Mouse (Mus musculus) cerebral cortex, adult 2 months (tissue): Measurements from ENCODE around the gene Npr2.

Source experiments
- WGBS: fragments of 180-500 bp; shearing (Covaris S2); methylation state at CpG from one replicate; pipeline ENCODE4 v1.1.7; 2018; 5-methylcytosine and 5-hydroxymethylcytosine counted together

Npr2 gene

DNA sequence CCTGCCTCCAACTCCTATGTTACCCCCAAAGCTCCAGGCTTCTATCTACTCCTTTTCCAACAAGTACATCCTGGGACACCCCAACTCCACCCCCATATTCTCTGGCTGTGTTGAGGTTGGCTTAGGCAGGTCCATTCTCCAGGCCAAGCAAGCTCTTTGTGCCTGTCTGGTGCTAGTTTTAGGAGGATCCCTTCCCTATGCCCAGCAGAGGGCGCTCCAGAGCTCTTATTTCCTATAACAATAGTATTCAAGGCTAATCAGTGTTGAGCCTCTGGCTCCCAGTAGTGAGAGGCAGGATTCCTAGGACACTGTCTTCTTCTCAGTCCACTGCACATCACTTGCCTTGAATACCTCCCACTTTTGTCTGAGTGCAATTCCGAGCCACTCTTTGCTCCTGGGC is 40.3 kb downstream of the Npr2 start:
- 10% methylated on average over 2 of the region's 2 CpGs for WGBS

DNA sequence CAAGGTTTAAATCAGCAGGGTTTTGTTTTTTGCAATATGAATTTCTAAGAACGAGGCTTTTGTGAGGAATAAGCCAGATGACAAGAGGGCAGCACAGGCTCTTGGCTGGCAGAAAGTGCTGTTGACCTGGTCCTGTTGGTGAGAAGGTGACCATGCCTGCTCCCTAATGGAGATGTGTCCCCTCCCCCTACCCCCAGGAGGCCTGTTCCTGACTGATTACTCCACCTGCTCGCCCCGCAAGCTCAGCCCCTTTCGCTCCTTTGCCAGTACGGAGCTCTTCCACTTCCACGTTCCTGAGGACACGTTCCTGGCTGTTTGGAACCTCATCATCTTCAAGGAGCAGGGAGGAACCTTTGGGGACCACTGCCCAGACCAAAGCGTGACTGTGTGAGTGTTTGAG is 42.0 kb downstream of the Npr2 start:
- 84% methylated on average over 8 of the region's 8 CpGs for WGBS

DNA sequence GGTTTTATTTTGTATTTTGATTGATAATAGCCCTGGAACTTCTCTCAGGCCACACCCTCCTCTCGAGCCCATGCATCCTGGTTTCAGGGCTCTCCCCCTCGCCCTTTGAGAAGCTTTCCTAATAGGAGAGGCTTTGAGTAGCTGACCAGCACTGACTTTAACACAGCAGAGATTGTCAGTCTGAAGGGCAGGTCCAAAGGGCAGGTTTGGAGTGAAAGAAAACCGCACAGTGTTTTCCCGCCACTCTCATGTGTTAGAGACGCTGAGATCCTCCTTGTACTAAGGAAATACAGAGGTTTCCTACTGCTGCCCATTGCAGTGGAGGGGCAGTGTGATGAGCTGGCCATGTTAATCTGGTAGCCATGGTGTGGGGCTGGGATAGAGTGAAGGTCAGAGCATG is 43.2 kb downstream of the Npr2 start:
- WGBS, result 84% methylated on average over 5 of the region's 5 CpGs

DNA sequence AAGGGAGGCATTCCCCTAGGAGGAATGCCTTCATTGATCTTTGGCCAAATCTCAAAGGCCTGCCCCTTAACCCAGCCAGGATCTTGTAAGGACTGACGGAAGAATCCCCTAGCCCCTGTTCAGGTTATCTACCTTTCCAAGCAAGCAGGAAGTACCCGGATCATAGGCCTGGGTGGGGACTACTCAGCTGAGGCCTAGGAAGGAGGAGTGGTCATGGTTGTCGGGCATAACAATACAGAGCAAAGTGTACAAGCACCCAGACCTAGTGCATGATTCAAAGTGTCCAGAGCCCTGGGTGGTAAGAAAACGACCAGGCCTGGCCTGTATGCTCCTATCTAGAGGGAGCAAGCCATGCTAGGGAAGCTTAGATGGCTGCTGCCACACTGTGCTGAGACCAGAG is 43.9 kb downstream of the Npr2 start:
- WGBS, result 83% methylated on average over 4 of the region's 4 CpGs

DNA sequence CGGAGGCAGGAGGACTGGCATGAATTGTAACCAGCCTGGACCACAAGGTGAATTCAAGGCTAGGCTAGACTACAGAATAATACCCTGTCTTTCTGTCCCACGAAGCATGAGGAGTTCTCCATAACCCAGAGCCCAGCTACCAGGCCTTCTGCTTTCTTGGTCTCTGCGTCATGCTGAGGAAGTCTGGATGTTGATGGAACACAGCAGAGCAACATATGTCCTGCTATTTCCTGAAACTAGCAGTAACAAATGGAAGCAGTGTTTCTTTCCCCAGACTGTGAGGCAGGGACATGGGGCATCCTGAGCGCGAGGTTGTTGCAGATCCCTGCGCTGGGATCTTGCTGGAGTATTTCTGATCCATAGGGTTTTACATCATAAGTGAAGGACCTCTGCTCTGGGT is 46.8 kb downstream of the Npr2 start:
- WGBS, result 72% methylated on average over 6 of the region's 6 CpGs

DNA sequence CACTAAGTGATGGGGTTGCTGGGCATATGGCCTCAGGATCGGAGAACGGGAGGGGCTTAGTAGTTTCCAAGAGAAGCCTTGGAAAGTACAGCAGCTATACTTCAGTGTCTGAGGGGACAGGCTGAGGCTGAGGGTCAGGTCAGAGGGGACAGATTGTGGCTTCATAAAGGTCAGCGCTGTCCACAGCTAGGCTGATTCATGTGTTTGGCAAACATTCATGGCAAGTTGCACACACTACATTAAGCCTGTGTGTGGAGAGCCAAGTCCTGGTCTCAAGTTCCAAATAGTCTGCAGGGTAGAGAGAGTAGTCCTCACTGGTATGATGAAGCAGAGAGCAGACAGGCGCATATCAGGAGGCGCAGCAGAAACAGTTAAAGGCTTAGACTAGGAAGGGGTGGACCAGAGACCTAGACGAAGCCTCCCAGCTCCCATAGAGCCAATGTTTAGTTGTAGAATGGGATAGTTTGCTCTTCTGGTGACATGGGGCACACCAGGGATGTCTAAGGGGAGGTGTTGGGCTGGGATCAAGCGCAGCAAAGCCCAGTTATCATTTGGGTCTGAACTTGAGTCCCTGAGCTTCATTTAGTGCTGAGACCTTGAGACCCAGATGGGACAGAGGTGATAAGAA is 47.8 kb downstream of the Npr2 start:
- 92% methylated on average over 7 of the region's 7 CpGs for WGBS

DNA sequence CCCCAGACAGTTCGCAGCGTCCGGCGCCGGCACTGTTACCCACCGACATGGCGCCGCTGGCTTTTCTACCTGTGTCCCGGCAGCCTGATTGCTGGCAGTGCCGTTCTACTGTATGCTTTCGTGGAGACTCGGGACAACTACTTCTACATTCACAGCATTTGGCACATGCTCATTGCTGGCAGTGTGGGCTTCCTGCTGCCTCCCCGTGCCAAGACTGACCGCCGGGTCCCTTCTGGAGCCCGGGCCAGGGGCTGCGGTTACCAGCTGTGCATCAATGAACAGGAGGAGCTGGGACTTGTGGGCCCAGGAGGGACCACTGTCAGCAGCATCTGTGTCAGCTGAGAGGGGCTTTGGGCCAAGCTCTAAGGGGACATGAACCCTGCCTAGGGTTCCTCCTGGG is 58.3 kb downstream of the Npr2 start:
- 81% methylated on average over 17 of the region's 17 CpGs for WGBS

DNA sequence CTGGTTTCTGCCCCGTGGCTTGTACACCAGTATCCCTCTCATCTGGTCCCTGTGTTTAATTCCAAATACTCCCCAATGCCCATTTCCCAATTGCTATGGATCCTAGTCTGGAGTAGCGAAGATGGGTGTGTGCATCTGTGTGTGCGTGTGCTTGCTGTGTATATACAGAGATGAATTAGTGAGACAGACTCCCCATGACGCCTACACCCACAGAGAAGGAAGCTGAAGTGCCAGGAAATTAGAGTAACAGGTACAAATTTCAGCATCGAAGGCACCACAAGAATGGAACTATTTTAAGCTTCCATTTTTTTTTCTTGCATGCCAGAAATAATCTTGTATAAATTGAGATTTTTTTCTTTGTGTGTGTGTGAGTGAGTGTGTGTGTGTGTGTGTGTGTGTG is 59.3 kb downstream of the Npr2 start:
- WGBS, result 36% methylated on average over 5 of the region's 5 CpGs

DNA sequence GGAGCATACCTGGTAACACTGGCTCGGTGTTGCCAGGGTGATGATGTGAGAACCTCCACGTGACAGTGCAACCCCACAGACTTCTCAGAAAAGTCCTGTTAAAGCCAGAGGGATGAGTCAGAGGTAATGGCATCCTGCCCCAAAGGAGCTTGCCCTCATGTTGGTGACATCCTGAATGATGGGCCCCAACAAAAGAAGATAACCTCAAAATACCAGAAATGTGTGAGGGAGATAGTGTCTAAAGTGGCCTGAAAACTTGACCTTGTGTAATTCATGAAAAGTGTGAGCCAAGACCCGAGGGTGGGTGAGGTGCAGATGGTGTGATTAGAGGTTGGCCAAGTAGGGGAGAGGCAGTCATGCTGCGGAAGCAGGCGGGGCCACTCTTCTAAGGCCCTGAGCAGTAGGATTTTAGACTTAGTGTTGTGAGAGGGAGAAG is 62.1 kb downstream of the Npr2 start:
- WGBS, result 79% methylated on average over 5 of the region's 5 CpGs

DNA sequence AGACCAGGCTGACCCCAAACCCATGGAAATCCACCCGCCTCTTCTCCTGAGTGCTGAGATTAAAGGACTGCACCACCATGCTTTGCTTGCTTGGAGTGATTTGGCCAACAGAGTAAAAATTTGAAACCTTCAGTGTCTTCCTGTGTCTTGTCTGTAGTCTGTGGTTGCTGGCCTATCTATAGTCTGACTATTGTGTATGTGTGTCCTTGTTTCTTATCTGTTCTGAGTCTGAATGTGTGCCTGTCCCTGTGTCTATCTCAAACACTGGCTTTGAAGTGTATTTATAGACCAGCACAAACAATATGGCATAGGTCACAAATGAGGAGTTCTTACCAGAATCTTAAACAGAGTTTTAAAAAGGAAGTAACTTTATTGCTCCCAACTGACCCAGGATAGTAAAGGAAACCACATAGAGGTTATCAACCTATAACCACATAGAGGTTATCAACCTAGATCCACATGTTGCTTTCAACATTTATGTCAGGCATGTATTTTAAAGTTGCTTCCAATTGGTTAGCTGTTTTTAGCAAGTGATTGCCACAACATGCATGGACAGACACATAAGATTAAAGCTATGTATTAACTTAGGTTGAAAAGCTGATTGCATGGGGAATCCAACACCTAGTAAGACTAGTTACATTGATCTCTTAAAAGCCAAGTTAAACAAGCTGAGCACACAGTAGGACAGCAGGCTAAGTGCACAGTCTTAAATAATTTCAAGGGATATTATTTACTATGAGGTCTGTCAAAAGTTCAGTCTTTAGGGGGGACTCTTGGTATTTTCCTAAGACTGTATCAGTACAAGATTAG is 62.9 kb downstream of the Npr2 start:
- WGBS, result 94% methylated on average over 1 of the region's 1 CpGs

DNA sequence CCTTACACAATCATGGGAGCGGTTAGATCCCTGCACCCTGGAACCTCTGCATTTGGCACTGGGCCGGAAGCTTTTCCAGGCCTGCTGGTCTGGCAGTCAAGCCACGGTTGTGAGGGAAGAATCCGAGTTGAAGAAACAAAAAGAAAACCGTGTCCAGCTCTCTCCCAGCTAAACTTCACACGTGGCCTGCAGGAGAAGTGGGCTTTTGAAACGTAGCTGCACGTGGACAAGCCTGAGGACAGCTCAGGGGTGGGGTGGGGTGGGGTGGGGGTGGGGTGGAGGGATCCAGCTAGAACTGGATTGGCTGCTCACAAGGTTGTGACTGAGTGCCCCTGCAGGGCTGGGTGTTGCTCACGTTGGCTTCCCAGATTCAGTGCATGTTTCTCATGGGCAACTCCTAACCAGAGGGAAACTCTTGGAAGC is 63.5 kb downstream of the Npr2 start:
- 32% methylated on average over 9 of the region's 9 CpGs for WGBS

DNA sequence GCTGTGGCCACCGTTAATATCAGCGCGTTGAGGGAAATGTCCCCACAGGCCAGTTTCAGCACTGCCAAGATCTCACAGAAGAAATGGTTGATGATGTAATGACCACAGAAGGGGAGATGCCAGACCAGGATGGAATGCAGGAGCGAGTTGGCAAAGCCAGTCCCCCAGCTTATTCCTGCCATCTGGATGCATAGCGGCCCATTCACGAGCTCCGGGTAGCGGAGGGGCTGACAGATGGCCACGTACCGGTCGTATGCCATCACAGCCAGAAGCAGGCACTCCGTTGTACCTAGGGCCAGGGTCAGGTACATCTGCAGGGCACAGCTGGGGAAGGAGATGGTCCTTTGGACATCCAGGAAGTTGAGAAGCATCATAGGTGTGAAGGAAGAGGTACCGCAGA is 64.8 kb downstream of the Npr2 start:
- WGBS, result 57% methylated on average over 13 of the region's 13 CpGs

DNA sequence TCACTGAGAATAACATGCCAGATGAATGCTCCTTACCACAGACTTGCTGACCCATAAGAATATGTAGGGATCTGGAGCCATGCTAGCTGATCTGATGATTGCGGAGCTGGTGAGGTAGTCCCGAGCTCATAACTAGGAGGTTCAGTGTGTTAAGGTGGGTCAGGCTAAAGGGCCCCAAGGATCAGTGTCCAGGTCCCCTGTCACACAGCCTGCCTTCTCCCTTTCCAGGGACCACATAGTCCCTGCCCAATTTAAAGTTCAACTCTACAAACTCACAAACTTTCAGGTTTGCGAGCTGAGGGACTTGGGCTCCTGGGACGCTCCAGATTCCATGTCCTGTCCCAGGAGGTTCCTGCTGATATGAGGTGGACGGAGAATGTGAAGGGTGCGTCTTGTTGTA is 69.0 kb downstream of the Npr2 start, which contains the start of gene Olfr70:
Gene Olfr70, minus strand, starts transcription at position 101 of the 400 bp plus-strand sequence.
- 93% methylated on average over 6 of the region's 6 CpGs for WGBS
